8 mouse cellular contexts compared by ENCODE assay signal in the genomic region with DNA sequence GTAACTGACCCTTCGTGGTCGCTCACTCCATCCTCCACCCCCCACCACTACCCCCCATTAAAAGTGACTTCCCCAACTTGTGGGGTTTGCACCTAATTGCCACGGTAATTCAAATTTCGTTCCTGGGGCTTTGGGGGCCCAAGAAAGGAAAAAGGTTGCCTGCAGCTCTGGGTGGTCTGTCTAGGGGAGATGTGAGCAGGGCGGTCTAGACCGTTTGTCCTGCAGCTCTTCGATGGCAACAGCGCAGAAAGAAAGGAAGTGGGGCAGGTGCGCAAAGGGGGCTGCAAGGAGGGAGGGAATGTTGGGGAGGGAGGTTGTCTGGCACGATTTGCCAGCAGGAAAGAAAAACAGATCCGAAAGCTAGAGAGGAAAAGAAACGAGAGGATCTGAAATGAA. TPM values are rescaled to one million over a fixed set of nuclear protein-coding genes. Genes with fewer than 3 reads are reported as not detected.
DNase-seq lines count a peak whose midpoint lies in the region; ATAC-seq lines count a peak whose summit lies in the region.
"Had no signal": no experiment of that assay in that cellular context is flagged by ENCODE, and none has a peak within 500 bp of the region (broad histone marks: within the 10 kb centered on the region; RNA-seq: fewer than 3 reads in every experiment).

No protein-coding gene starts in this region.

- H3K27ac ChIP-seq in liver, embryonic 11.5 days (ENCODE audit: low read depth, low read length) = no peak overlapping the region
- H3K27ac ChIP-seq in forebrain, embryonic 11.5 days (ENCODE audit: low read depth, low read length) = no peak overlapping the region
- H3K27ac ChIP-seq in limb, embryonic 13.5 days = no peak overlapping the region
- H3K27ac ChIP-seq in stomach, embryonic 14.5 days (ENCODE audit: low read length) = no peak overlapping the region

- no peak for DNase-seq in liver, embryonic 11.5 days (ENCODE audit: low spot score)
- no peak for DNase-seq in liver
- peak; percentile 61 for DNase-seq in forebrain, embryonic 11.5 days (ENCODE audit: low spot score)
- DNase-seq in urinary bladder, postnatal 4 days (ENCODE audit: low spot score in 2 of 2) = no peak
- DNase-seq in c-Kit-positive CD71-positive TER-119-positive erythroid progenitor cells, embryonic 14.5 days (ENCODE audit: low spot score) = no peak

- H3K9me3 ChIP-seq in liver, embryonic 11.5 days (ENCODE audit: control insufficient read depth, low read length) = no peaks in the 10 kb centered on the region
- no peaks in the 10 kb centered on the region for H3K9me3 ChIP-seq in forebrain, embryonic 11.5 days (ENCODE audit: control insufficient read depth, low read length)
- no peaks in the 10 kb centered on the region for H3K9me3 ChIP-seq in limb, embryonic 13.5 days
- H3K9me3 ChIP-seq in stomach, embryonic 14.5 days (ENCODE audit: control insufficient read depth, low read depth, low read length) = no peaks in the 10 kb centered on the region

- peak overlapping the region; percentile 22; the same call in 1 of the 2 replicates for H3K4me3 ChIP-seq in liver, embryonic 11.5 days (ENCODE audit: low read depth, low read length)
- H3K4me3 ChIP-seq in forebrain, embryonic 11.5 days (ENCODE audit: low read depth, low read length) = peak overlapping the region; percentile 22
- H3K4me3 ChIP-seq in limb, embryonic 13.5 days = peak overlapping the region; percentile 35
- H3K4me3 ChIP-seq in stomach, embryonic 14.5 days (ENCODE audit: low read depth, low read length) = peak overlapping the region; percentile 29; the same call in 1 of the 2 replicates
- H3K4me3 ChIP-seq: myocyte had no signal

- no peak overlapping the region for H3K9ac ChIP-seq in liver, embryonic 11.5 days (ENCODE audit: low read depth, low read length)
- no peak overlapping the region; the same call in 1 of the 2 replicates for H3K9ac ChIP-seq in forebrain, embryonic 11.5 days (ENCODE audit: low read length)
- H3K9ac ChIP-seq in limb, embryonic 13.5 days = no peak overlapping the region
- H3K9ac ChIP-seq in stomach, embryonic 14.5 days (replicated peaks; ENCODE audit: low read depth, low read length) = no peak overlapping the region

- WGBS in liver, embryonic 11.5 days = 2% methylated on average over 12 of the region's 12 CpGs
- WGBS in forebrain, embryonic 11.5 days = 2% methylated on average over 12 of the region's 12 CpGs
- WGBS in limb, embryonic 13.5 days = under 1% methylated on average over 12 of the region's 12 CpGs
- WGBS in stomach, embryonic 14.5 days = under 1% methylated on average over 12 of the region's 12 CpGs

- peak overlapping the region; percentile 57 for H3K4me2 ChIP-seq in liver, embryonic 11.5 days
- peak overlapping the region; percentile 45 for H3K4me2 ChIP-seq in forebrain, embryonic 11.5 days (ENCODE audit: low read depth, low read length, severe bottlenecking)
- peak overlapping the region; percentile 64 for H3K4me2 ChIP-seq in limb, embryonic 13.5 days (replicated peaks)
- peak overlapping the region; percentile 47 for H3K4me2 ChIP-seq in stomach, embryonic 14.5 days (replicated peaks; ENCODE audit: low read depth, low read length)

- no peaks in the 10 kb centered on the region for H3K36me3 ChIP-seq in liver, embryonic 11.5 days (ENCODE audit: control insufficient read depth, insufficient read depth, low read length)
- no peaks in the 10 kb centered on the region for H3K36me3 ChIP-seq in forebrain, embryonic 11.5 days (ENCODE audit: control insufficient read depth, insufficient read depth, low read length)
- no peaks in the 10 kb centered on the region for H3K36me3 ChIP-seq in limb, embryonic 13.5 days
- H3K36me3 ChIP-seq in stomach, embryonic 14.5 days (ENCODE audit: control insufficient read depth, insufficient read depth, low read length) = no peaks in the 10 kb centered on the region

- no peak for ATAC-seq in liver, embryonic 11.5 days (replicated peaks; ENCODE audit: low FRiP score)
- no peak for ATAC-seq in forebrain, embryonic 11.5 days (replicated peaks; ENCODE audit: low FRiP score)
- ATAC-seq in limb, embryonic 13.5 days (ENCODE audit: low FRiP score, low read depth) = no peak
- ATAC-seq in stomach, embryonic 14.5 days (ENCODE audit: insufficient number of reproducible peaks, insufficient read depth, low FRiP score, low read depth) = no peak

- peaks cover 11% of the 10 kb centered on the region for H3K4me1 ChIP-seq in liver, embryonic 11.5 days (replicated peaks; ENCODE audit: control insufficient read depth, insufficient read depth, low read length)
- peaks cover 32% of the 10 kb centered on the region for H3K4me1 ChIP-seq in forebrain, embryonic 11.5 days (replicated peaks; ENCODE audit: control insufficient read depth, insufficient read depth, low read length)
- H3K4me1 ChIP-seq in limb, embryonic 13.5 days = peaks cover 44% of the 10 kb centered on the region
- H3K4me1 ChIP-seq in stomach, embryonic 14.5 days (ENCODE audit: control insufficient read depth, insufficient read depth, low read length) = peaks cover 19% of the 10 kb centered on the region; the same call in 1 of the 2 replicates

- H3K27me3 ChIP-seq in liver, embryonic 11.5 days (replicated peaks; ENCODE audit: control insufficient read depth, insufficient read depth, low read length) = peaks cover 91% of the 10 kb centered on the region
- H3K27me3 ChIP-seq in forebrain, embryonic 11.5 days (ENCODE audit: control insufficient read depth, insufficient read depth, low read length) = peaks cover 89% of the 10 kb centered on the region
- peaks cover 100% of the 10 kb centered on the region for H3K27me3 ChIP-seq in limb, embryonic 13.5 days
- H3K27me3 ChIP-seq in stomach, embryonic 14.5 days (ENCODE audit: control insufficient read depth, insufficient read depth, low read length) = peaks cover 67% of the 10 kb centered on the region

RNA-seq across cellular contexts. Expression of gene Gad1, which starts 14.8 kb away (rescaled TPM):
- 0.19 and 0.43 TPM in 2 replicates for polyA plus RNA-seq in liver, embryonic 11.5 days (2014; fragmentation: Nextera tagmentation; extraction: Ambion mirVana)
- 14.2 and 17.2 TPM in 2 replicates for polyA plus RNA-seq in forebrain, embryonic 11.5 days (2014; fragmentation: Nextera tagmentation; extraction: Ambion mirVana)
- polyA plus RNA-seq in limb, embryonic 13.5 days (2015; fragmentation: Nextera tagmentation; extraction: Ambion mirVana) = 0.45 and 0.46 TPM in 2 replicates
- 0.30 and 0.62 TPM in 2 replicates for polyA plus RNA-seq in stomach, embryonic 14.5 days (2014; fragmentation: Nextera tagmentation; extraction: Ambion mirVana)
- polyA plus RNA-seq: myocyte had no signal

RNA-seq across cellular contexts. Expression of gene Erich2, which starts 59.1 kb away (rescaled TPM):
- not detected in 2 replicates for polyA plus RNA-seq in liver, embryonic 11.5 days (2014; fragmentation: Nextera tagmentation; extraction: Ambion mirVana)
- polyA plus RNA-seq in forebrain, embryonic 11.5 days (2014; fragmentation: Nextera tagmentation; extraction: Ambion mirVana) = 0.79 and 0.80 TPM in 2 replicates
- 0.89 and 1.7 TPM in 2 replicates for polyA plus RNA-seq in limb, embryonic 13.5 days (2015; fragmentation: Nextera tagmentation; extraction: Ambion mirVana)
- 4.0 and 5.4 TPM in 2 replicates for polyA plus RNA-seq in stomach, embryonic 14.5 days (2014; fragmentation: Nextera tagmentation; extraction: Ambion mirVana)
